ENCODE assay signal across 8 mouse cellular contexts in the genomic region with DNA sequence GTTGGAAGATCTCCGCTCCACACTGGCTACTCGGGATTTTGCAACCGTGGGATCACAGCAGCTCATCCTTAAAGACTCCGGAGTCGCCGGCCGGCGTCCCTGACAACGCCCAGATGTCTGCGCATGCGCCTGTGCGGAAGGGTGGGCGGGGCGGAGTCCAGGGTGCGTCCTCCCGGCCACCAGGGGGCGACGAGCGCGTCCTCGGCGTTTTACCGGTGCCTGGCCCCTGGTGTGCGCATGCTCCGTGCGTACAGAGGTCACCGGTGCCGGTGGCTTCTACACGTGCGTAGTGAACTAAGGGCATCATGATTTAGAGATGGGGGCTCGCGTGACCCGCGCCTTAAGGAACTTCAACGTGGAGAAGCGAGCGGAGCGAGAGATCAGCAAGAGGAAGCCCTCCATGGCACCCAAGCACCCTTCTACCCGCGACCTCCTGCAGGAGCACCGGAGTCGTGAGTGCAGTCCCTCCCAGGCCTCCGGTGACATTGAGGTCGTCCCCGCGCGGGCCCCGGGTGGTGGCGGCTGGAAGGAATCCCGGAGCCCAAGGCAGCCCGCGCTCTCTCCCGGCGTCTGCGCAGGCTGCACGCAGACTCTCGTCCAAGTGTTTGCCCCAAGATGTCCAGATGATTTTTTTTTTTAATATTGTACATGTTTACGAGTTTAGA. TPM values are rescaled to one million over a fixed set of nuclear protein-coding genes. Genes with fewer than 3 reads are reported as not detected.
A peak's percentile ranks its signal among the peaks of the same experiment; 100 is the strongest.
DNase-seq lines count a peak whose midpoint lies in the region; ATAC-seq and TF ChIP-seq lines count a peak whose summit lies in the region.

TSS of gene Ndufaf4 (plus strand) at position 233 of the 665 bp plus-strand sequence.

- no peak within 1 kb of the TSS for H3K27ac ChIP-seq in ES-E14 (ENCODE audit: insufficient read depth, low read depth, low read length, poor library complexity, severe bottlenecking)
- H3K27ac ChIP-seq in forebrain, embryonic 15.5 days (replicated peaks): peak within 1 kb of the TSS; percentile 22; the same call in 1 of the 2 replicates

- intact Hi-C loops in heart, postnatal 25 days (cut with DNase I): loop anchor here (10.0 kb wide), 2 partner anchors 387 to 403 kb away; partner anchors contain the start of genes Mms22l and Ufl1

- peak within 1 kb of the TSS; percentile 75 for H3K4me2 ChIP-seq in forebrain, embryonic 15.5 days (replicated peaks)

- in situ Hi-C loops in ES-E14 (cut with MboI; ENCODE audit: low sequenced_read_pairs in 2 of 2, unreplicated experiment in 2 of 2): loop anchor here (10.0 to 25.0 kb wide), 2 partner anchors 183 to 186 kb away; no protein-coding TSS in a partner anchor

- peak; percentile 59 for TF ChIP-seq CTCF in lung, adult 2 months (IDR thresholded peaks at IDR 0.05; ENCODE audit: insufficient read depth, low read length)

- peak; percentile 86 for DNase-seq in ES-E14 (ENCODE audit: low read depth, low spot score)
- peak; percentile 94 for DNase-seq in cerebellum, adult 11-12 months
- DNase-seq in heart, postnatal 25 days (ENCODE audit: low spot score): peak; percentile 89
- DNase-seq in layer of hippocampus, adult 18-20 months (ENCODE audit: low spot score in 2 of 2): peak; percentile 94 to 99
- DNase-seq in lung, adult 2 months: peak; percentile 98
- peak; percentile 86 for DNase-seq in thymus, adult 18-20 months

- WGBS in forebrain, embryonic 15.5 days: under 1% methylated on average over 58 of the region's 58 CpGs
- WGBS in lung, adult 2 months: under 1% methylated on average over 58 of the region's 58 CpGs

- ATAC-seq in forebrain, embryonic 15.5 days (replicated peaks): peak; percentile 98
- peak; percentile 93 for ATAC-seq in neutrophil, adult 5-6 weeks (ENCODE audit: extremely low read depth, insufficient number of reproducible peaks, low FRiP score, poor library complexity, severe bottlenecking)

- TF ChIP-seq POLR2A in lung, adult 2 months (IDR thresholded peaks at IDR 0.05; ENCODE audit: borderline replicate concordance, extremely low read depth, low read depth, low read length): no peak

- H3K9ac ChIP-seq in ES-E14 (ENCODE audit: insufficient read depth, low read depth, low read length, poor library complexity, severe bottlenecking): peak within 1 kb of the TSS; percentile 88
- H3K9ac ChIP-seq in forebrain, embryonic 15.5 days (replicated peaks): peak within 1 kb of the TSS; percentile 66

- no peaks in the 10 kb centered on the region for H3K27me3 ChIP-seq in forebrain, embryonic 15.5 days

- H3K4me1 ChIP-seq in ES-E14 (ENCODE audit: control insufficient read depth in 2 of 2, insufficient read depth in 2 of 2, low read length in 2 of 2, poor library complexity in 1 of 2): peaks cover 0 to 2% of the 10 kb centered on the region in 2 experiments; a peak in 2 of 4 replicates
- H3K4me1 ChIP-seq in forebrain, embryonic 15.5 days: peaks cover 14% of the 10 kb centered on the region
- H3K4me1 ChIP-seq in lung, adult 2 months (ENCODE audit: control insufficient read depth, insufficient read depth, low read length): peaks cover 4% of the 10 kb centered on the region

- H3K36me3 ChIP-seq in ES-E14 (ENCODE audit: control insufficient read depth, insufficient read depth, low read length, poor library complexity, severe bottlenecking): peaks cover 5% of the 10 kb centered on the region
- H3K36me3 ChIP-seq in forebrain, embryonic 15.5 days: peaks cover 18% of the 10 kb centered on the region

- H3K4me3 ChIP-seq in ES-E14 (ENCODE audit: insufficient read depth in 1 of 2, low read depth in 1 of 2, low read length in 2 of 2, poor library complexity in 1 of 2, severe bottlenecking in 1 of 2): peak within 1 kb of the TSS; percentile 81 to 82
- peak within 1 kb of the TSS; percentile 67 for H3K4me3 ChIP-seq in forebrain, embryonic 15.5 days
- H3K4me3 ChIP-seq in lung, adult 2 months (replicated peaks; ENCODE audit: extremely low read depth, low read depth, low read length): peak within 1 kb of the TSS; percentile 95

- no peaks in the 10 kb centered on the region for H3K9me3 ChIP-seq in ES-E14 (ENCODE audit: control insufficient read depth, insufficient read depth, low read depth, low read length)
- H3K9me3 ChIP-seq in forebrain, embryonic 15.5 days: no peaks in the 10 kb centered on the region

TF ChIP-seq in ES-E14, 5 proteins besides CTCF, POLR2A, EP300 and RAD21:
- TF ChIP-seq CHD2 (IDR thresholded peaks at IDR 0.05; ENCODE audit: low read depth, low read length): no peak
- no peak for TF ChIP-seq ZC3H11A (IDR thresholded peaks at IDR 0.05; ENCODE audit: borderline replicate concordance, low read depth, low read length)
- no peak for TF ChIP-seq ZNF384 (IDR thresholded peaks at IDR 0.05; ENCODE audit: low read depth, low read length)
- no peak for TF ChIP-seq MAFK (IDR thresholded peaks at IDR 0.05; ENCODE audit: insufficient read depth, low read depth, low read length)
- peak; percentile 69; the same call in 1 of the 2 replicates for TF ChIP-seq HCFC1 (IDR thresholded peaks at IDR 0.05; ENCODE audit: borderline replicate concordance, insufficient read depth, low read length)

RNA-seq across cellular contexts. Expression of gene Ndufaf4, which starts in this region (rescaled TPM):
- 27.9 and 36.9 TPM in 2 replicates for total RNA-seq in ES-E14 (2012; rRNA removed)
- polyA plus RNA-seq in forebrain, embryonic 15.5 days (2015; fragmentation: Nextera tagmentation; extraction: Ambion mirVana): 52.8 and 55.3 TPM in 2 replicates
- 10 to 100 TPM; 67.2 to 74.2 TPM for total RNA-seq in heart, postnatal 25 days (2021)
- 10 to 100 TPM; 40.3 to 42.4 TPM for total RNA-seq in layer of hippocampus, adult 18-20 months (2021)
- 1.8 and 2.0 TPM in 2 replicates for polyA plus RNA-seq in lung, adult 2 months (2012; rRNA removed)
- total RNA-seq in neutrophil, adult 5-6 weeks (2017): 9.0 and 10.6 TPM in 2 replicates

Comparison
In these comparisons a context has a peak if more than half of its experiments do, and no peak if none do; other contexts are left out.
1. RNA of gene Ndufaf4 (polyA plus RNA-seq): 52.8 to 55.3 TPM in forebrain, embryonic 15.5 days; 1.8 to 2.0 TPM in lung, adult 2 months; every median in the first group is over 10 times any median in the second.
2. Peak in every context shown above with its lines, with median percentiles within 50 percentile points of each other: DNase-seq and H3K4me3 ChIP-seq.